Mouse (Mus musculus) myocyte (in vitro differentiated cells): ENCODE measurements around the gene Adcy9.

Source experiments
- POLR2A ChIP-seq: IDR thresholded peaks from one replicate; pipeline ENCODE4 v1.6.1; 2011; ENCODE audit warnings: low read depth, mild to moderate bottlenecking, control low read depth, moderate library complexity; ENCODE audit not compliant: insufficient read length
- POLR2AphosphoS2 ChIP-seq: IDR thresholded peaks from one replicate; pipeline ENCODE4 v1.6.1; 2011; ENCODE audit warnings: low read depth, control low read depth; ENCODE audit not compliant: insufficient read length

GRCm38 (mm10) chr16:4307795-4308194, 112.5 kb downstream of the Adcy9 start:
- no peak for TF ChIP-seq POLR2A
- no peak for TF ChIP-seq POLR2AphosphoS2
